Comparison of ENCODE assay signal across 21 mouse cellular contexts in the genomic region with DNA sequence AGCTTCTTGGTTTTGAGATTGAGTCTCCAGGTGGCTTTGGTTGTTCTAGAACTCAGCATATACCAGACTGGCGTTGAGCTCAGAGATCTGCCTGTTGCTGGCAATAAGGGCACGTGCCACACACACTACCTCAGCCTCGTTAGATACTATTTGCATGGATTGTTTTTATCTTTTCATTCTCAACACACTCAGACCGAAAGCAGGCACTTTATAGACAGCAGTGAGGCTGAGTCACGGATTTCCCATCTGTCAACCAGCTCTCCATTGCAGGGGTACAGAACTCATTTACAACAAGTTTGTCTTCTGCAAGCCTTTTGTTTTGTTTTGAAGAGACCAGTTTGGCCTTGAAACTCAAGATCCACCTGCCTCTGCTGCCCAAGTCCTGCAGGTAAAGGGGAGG. TPM values are rescaled to one million over a fixed set of nuclear protein-coding genes. Genes with fewer than 3 reads are reported as not detected.
DNase-seq lines count a peak whose midpoint lies in the region; ATAC-seq lines count a peak whose summit lies in the region.
"Had no signal": no experiment of that assay in that cellular context is flagged by ENCODE, and none has a peak within 500 bp of the region (broad histone marks: within the 10 kb centered on the region; RNA-seq: fewer than 3 reads in every experiment).

No protein-coding gene starts in this region.

- 0 out of 2 replicates have a peak, but pooled peaks have one; percentile 22 for ATAC-seq in frontal cortex, adult (ENCODE audit: low TSS enrichment)
- ATAC-seq: activated CD4-positive, CD25-positive, alpha-beta regulatory T cell, adult 4 months; CD4-positive, CD25-positive, alpha-beta regulatory T cell, adult 4 months; forebrain, embryonic 13.5 days; forebrain, embryonic 15.5 days; forebrain, postnatal 0 days; Patski had no signal

- peak; percentile 17 for DNase-seq in cerebellum, adult 11-12 months
- no peak for DNase-seq in cerebellum, adult 9-11 months
- DNase-seq in frontal cortex, adult 2 months (ENCODE audit: extremely low spot score in 1 of 2, low spot score in 1 of 2): no peak
- peak; percentile 64 for DNase-seq in layer of hippocampus, adult 9-11 months
- DNase-seq in layer of hippocampus, postnatal 10 days (ENCODE audit: low spot score in 2 of 2): no peak
- DNase-seq: adrenal gland, adult 8-10 months; adrenal gland, postnatal 14 days; adrenal gland, postnatal 36 days; B cell, adult 2 months; cerebellum, adult 11 months; cerebellum, adult 8-10 months; cerebellum, postnatal 10 days; cerebellum, postnatal 25 days; forebrain, postnatal 0 days had no signal

RNA-seq across cellular contexts. Expression of gene Selenoo, which starts 8.6 kb away (rescaled TPM):
- polyA plus RNA-seq in frontal cortex, adult 2 months (2012; rRNA removed): 33.1 and 38.3 TPM in 2 replicates
- total RNA-seq in layer of hippocampus, postnatal 10 days (2021): 10 to 100 TPM; 21.4 to 21.5 TPM

RNA-seq across cellular contexts. Expression of gene Trabd, which starts 22.5 kb away (rescaled TPM):
- 24.3 and 25.8 TPM in 2 replicates for polyA plus RNA-seq in frontal cortex, adult 2 months (2012; rRNA removed)
- 10 to 100 TPM; 22.7 to 26.2 TPM for total RNA-seq in layer of hippocampus, postnatal 10 days (2021)

RNA-seq across cellular contexts. Expression of gene Tubgcp6, which starts 25.5 kb away (rescaled TPM):
- polyA plus RNA-seq in frontal cortex, adult 2 months (2012; rRNA removed): 37.4 and 39.8 TPM in 2 replicates
- 10 to 100 TPM; 26.5 to 30.0 TPM for total RNA-seq in layer of hippocampus, postnatal 10 days (2021)

RNA-seq across cellular contexts. Expression of gene Hdac10, which starts 31.1 kb away (rescaled TPM):
- polyA plus RNA-seq in frontal cortex, adult 2 months (2012; rRNA removed): 24.9 and 28.9 TPM in 2 replicates
- total RNA-seq in layer of hippocampus, postnatal 10 days (2021): 10 to 100 TPM; 17.2 to 19.4 TPM

RNA-seq across cellular contexts. Expression of gene Panx2, which starts 37.9 kb away (rescaled TPM):
- polyA plus RNA-seq in frontal cortex, adult 2 months (2012; rRNA removed): 91.8 and 100 TPM in 2 replicates
- 100 to 1,000 TPM; 119 to 121 TPM for total RNA-seq in layer of hippocampus, postnatal 10 days (2021)
- total RNA-seq: CH12.LX had no signal
- polyA plus RNA-seq: activated CD4-positive, CD25-positive, alpha-beta regulatory T cell, adult 4 months; CD4-positive, CD25-positive, alpha-beta regulatory T cell, adult 4 months had no signal

Comparison
In these comparisons a context has a peak if more than half of its experiments do, and no peak if none do; other contexts are left out.
1. DNase-seq: peak in cerebellum, adult 11-12 months (single experiment) and layer of hippocampus, adult 9-11 months (single experiment); none in cerebellum, adult 9-11 months (single experiment), frontal cortex, adult 2 months (0 of 2) and layer of hippocampus, postnatal 10 days (0 of 2).